Mouse (Mus musculus): ENCODE measurements around the gene Stab2. TPM values are rescaled to one million over a fixed set of nuclear protein-coding genes. Genes with fewer than 3 reads are reported as not detected.
A peak's percentile ranks its signal among the peaks of the same experiment; 100 is the strongest.

Gene Stab2
- polyA plus RNA-seq (2014; fragmentation: Nextera tagmentation; extraction: Ambion mirVana): 0.07 TPM in 2 replicates

DNA sequence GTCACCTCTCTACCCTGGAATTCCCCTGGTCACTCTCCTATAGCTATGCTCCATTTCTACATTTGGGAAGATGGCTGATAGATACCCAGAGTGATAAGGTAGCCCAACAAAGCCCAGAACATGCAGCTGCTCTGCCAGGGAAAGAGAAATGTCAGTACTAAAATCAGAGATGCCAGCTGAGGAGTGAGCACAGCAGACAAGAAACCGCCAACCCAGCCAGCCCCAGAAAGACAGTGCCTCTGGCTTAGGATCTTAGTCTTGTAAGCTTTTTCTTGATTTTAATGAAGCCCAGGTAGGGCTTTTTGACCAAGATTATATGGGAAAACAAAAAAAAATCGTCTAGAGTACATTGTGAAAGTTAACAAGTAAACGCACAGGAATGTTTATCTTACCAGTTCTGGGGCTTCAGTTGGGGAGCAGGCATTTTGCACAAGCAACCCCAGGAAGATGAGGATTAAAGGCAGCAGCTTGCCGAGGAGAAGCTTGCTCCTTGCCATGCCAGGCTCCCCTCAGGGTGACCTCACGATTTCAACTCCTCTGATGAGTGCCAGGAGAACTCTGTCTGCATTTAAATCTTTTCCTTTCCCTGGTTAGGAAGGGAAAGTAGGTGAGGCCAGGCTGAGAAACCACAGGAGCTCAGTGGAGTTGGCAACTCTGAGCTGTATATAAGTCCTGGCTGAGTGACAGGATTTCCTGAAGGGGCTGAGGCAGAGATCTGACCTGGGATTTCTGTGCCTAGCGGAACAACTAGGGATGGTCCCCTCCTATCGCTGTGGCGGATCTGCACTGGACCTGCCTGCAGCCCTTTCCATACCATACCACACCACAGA is at the start of gene Stab2:
TSS of gene Stab2 (minus strand) at position 641 of the 830 bp plus-strand sequence.
- H3K4me3 ChIP-seq (replicated peaks; ENCODE audit: low read depth, low read length): no peak within 1 kb of the TSS
- ATAC-seq (ENCODE audit: low FRiP score, low TSS enrichment) (no peak), DNase-seq (no peak)
- no peaks in the 10 kb centered on the region for H3K4me1 ChIP-seq (ENCODE audit: control insufficient read depth, insufficient read depth, low read length)
- no peak within 1 kb of the TSS for H3K4me2 ChIP-seq (ENCODE audit: low read length)
- WGBS: 73% methylated on average over 8 of the region's 8 CpGs
- no peaks in the 10 kb centered on the region for H3K27me3 ChIP-seq (ENCODE audit: control insufficient read depth, insufficient read depth, low read length)
- no peaks in the 10 kb centered on the region for H3K36me3 ChIP-seq (ENCODE audit: control insufficient read depth, insufficient read depth, low read length)
- no peaks in the 10 kb centered on the region for H3K9me3 ChIP-seq (ENCODE audit: control insufficient read depth, low read length)
- H3K27ac ChIP-seq (replicated peaks; ENCODE audit: low read depth, low read length): no peak within 1 kb of the TSS
- no peak within 1 kb of the TSS for H3K9ac ChIP-seq (replicated peaks; ENCODE audit: low read length)

DNA sequence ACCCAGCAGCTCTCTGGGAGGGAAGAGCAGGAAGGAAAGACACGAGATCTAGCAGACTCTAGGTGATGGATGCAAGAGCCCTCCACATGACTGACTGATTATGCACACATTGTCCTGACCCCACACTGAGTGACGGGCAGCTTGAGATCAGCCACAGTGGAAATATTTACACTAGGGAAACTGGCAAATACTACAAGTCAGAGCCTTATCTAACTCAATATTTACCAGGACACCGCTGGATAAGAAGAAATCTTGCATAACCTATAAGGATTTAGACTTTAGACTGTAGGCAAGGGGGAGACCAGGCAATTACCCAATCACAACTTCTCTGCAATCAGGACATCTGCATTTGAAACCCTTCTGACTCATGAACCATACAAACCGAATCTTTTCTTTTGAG is 43.9 kb upstream of the Stab2 start:
- H3K36me3 ChIP-seq (ENCODE audit: control insufficient read depth, insufficient read depth, low read length): no peaks in the 10 kb centered on the region
- no peak overlapping the region for H3K4me2 ChIP-seq (ENCODE audit: low read length)
- H3K4me3 ChIP-seq (replicated peaks; ENCODE audit: low read depth, low read length): no peak overlapping the region
- no peaks in the 10 kb centered on the region for H3K9me3 ChIP-seq (ENCODE audit: control insufficient read depth, low read length)
- H3K27ac ChIP-seq (replicated peaks; ENCODE audit: low read depth, low read length): no peak overlapping the region
- DNase-seq: no peak
- no peak for ATAC-seq (ENCODE audit: low FRiP score, low TSS enrichment)
- no peak overlapping the region for H3K9ac ChIP-seq (replicated peaks; ENCODE audit: low read length)
- WGBS: 69% methylated on average over 4 of the region's 4 CpGs
- no peaks in the 10 kb centered on the region for H3K27me3 ChIP-seq (ENCODE audit: control insufficient read depth, insufficient read depth, low read length)
- peaks cover 2% of the 10 kb centered on the region; the same call in 1 of the 2 replicates for H3K4me1 ChIP-seq (ENCODE audit: control insufficient read depth, insufficient read depth, low read length)

- no peak overlapping the region for H3K4me2 ChIP-seq (ENCODE audit: low read length)
- DNase-seq (no peak), ATAC-seq (ENCODE audit: low FRiP score, low TSS enrichment) (no peak)
- H3K4me1 ChIP-seq (ENCODE audit: control insufficient read depth, insufficient read depth, low read length): peaks cover 12% of the 10 kb centered on the region; the same call in 1 of the 2 replicates
- H3K27me3 ChIP-seq (ENCODE audit: control insufficient read depth, insufficient read depth, low read length): no peaks in the 10 kb centered on the region
- H3K36me3 ChIP-seq (ENCODE audit: control insufficient read depth, insufficient read depth, low read length): no peaks in the 10 kb centered on the region
- H3K9me3 ChIP-seq (ENCODE audit: control insufficient read depth, low read length): no peaks in the 10 kb centered on the region
- H3K4me3 ChIP-seq (replicated peaks; ENCODE audit: low read depth, low read length): no peak overlapping the region
- H3K27ac ChIP-seq (replicated peaks; ENCODE audit: low read depth, low read length): no peak overlapping the region
- no peak overlapping the region for H3K9ac ChIP-seq (replicated peaks; ENCODE audit: low read length)
- 80% methylated on average over 3 of the region's 3 CpGs for WGBS
Measured at GRCm38 (mm10) chr10:87049179-87049578, 41.4 kb upstream of the Stab2 start.

DNA sequence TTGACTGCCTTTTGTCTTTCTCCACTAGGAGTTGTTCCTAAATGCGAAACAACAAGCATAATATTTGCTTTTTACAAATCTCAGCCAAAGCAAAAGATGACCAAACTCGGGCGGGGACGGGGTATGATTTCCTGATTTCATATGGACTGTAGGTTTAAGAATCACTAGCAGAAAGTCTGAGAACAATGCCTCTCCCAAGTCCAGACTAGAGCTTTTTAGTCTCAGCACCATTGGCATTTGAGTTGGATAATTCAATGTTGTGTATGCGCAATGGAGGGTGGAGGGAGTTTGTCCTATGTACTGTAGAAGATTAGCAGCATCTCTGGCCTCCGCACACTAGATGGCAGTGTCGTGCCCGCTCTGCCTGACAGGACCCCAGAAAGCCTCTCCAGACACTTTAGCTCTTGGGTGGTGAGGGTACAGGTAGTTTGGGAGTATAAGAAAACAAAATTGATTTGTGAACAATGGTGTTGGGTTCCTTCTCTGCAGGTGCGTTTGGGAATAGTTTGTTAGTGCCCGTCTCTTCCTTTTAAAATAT is 39.2 kb upstream of the Stab2 start:
- H3K36me3 ChIP-seq (ENCODE audit: control insufficient read depth, insufficient read depth, low read length): no peaks in the 10 kb centered on the region
- no peak overlapping the region for H3K9ac ChIP-seq (replicated peaks; ENCODE audit: low read length)
- no peak overlapping the region for H3K27ac ChIP-seq (replicated peaks; ENCODE audit: low read depth, low read length)
- H3K9me3 ChIP-seq (ENCODE audit: control insufficient read depth, low read length): no peaks in the 10 kb centered on the region
- ATAC-seq (ENCODE audit: low FRiP score, low TSS enrichment) (no peak), DNase-seq (peak; percentile 26)
- 82% methylated on average over 10 of the region's 10 CpGs for WGBS
- H3K4me3 ChIP-seq (replicated peaks; ENCODE audit: low read depth, low read length): no peak overlapping the region
- peaks cover 12% of the 10 kb centered on the region; the same call in 1 of the 2 replicates for H3K4me1 ChIP-seq (ENCODE audit: control insufficient read depth, insufficient read depth, low read length)
- no peak overlapping the region for H3K4me2 ChIP-seq (ENCODE audit: low read length)
- H3K27me3 ChIP-seq (ENCODE audit: control insufficient read depth, insufficient read depth, low read length): no peaks in the 10 kb centered on the region

DNA sequence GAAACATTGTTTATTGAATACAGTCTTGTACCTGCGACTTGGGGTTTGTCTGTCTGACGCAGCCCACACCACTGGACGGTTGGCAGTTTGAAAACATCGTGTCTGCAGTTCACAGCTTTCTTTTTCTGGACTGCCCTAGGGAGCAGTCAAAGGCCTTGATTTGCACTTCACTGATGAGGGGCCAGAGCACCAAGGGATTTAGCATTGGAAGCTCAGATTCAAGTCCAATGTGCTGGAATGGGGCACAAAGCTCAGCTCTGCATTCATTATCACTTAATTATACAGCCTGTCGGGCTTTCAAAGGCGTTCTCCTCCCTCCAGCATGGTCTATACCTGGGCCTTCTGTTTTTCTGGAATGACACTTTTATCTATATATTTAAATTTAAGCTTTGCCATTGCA is 38.6 kb upstream of the Stab2 start:
- Histone ChIP-seq H3K4me3 (replicated peaks; ENCODE audit: low read depth, low read length) (no peak overlapping the region), H3K9me3 (ENCODE audit: control insufficient read depth, low read length) (no peaks in the 10 kb centered on the region), H3K27ac (replicated peaks; ENCODE audit: low read depth, low read length) (no peak overlapping the region), H3K4me2 (ENCODE audit: low read length) (no peak overlapping the region), H3K27me3 (ENCODE audit: control insufficient read depth, insufficient read depth, low read length) (no peaks in the 10 kb centered on the region), H3K9ac (replicated peaks; ENCODE audit: low read length) (no peak overlapping the region), H3K4me1 (ENCODE audit: control insufficient read depth, insufficient read depth, low read length) (peaks cover 12% of the 10 kb centered on the region; the same call in 1 of the 2 replicates), H3K36me3 (ENCODE audit: control insufficient read depth, insufficient read depth, low read length) (no peaks in the 10 kb centered on the region)
- DNase-seq (peak; percentile 53), ATAC-seq (ENCODE audit: low FRiP score, low TSS enrichment) (peak; percentile 34; the same call in 1 of the 2 replicates)
- 1% methylated on average over 6 of the region's 6 CpGs for WGBS

DNA sequence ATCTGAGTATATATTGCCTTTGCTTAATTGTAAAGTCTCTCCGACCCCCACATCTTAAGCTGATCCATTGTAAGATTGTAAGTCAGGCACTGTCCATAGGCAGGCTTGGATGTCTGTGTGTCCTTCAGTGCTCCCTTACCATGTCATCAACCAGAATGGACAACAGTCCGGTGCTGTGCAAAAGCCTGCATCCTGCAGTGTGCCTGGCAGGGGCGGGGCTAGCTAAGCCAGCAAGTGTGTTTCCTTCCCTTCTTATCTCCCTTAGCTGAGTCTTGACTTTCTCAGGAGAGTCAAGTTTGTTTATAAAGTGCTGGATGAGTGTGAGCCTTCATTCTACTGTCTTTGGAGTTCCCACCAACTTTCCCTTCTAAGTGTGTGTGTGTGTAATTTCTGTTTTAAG is 37.4 kb upstream of the Stab2 start:
- 71% methylated on average over 3 of the region's 3 CpGs for WGBS
- H3K36me3 ChIP-seq (ENCODE audit: control insufficient read depth, insufficient read depth, low read length): no peaks in the 10 kb centered on the region
- ATAC-seq (ENCODE audit: low FRiP score, low TSS enrichment) (no peak), DNase-seq (no peak)
- H3K4me3 ChIP-seq (replicated peaks; ENCODE audit: low read depth, low read length): no peak overlapping the region
- no peak overlapping the region for H3K4me2 ChIP-seq (ENCODE audit: low read length)
- no peaks in the 10 kb centered on the region for H3K27me3 ChIP-seq (ENCODE audit: control insufficient read depth, insufficient read depth, low read length)
- no peaks in the 10 kb centered on the region for H3K9me3 ChIP-seq (ENCODE audit: control insufficient read depth, low read length)
- peaks cover 12% of the 10 kb centered on the region; the same call in 1 of the 2 replicates for H3K4me1 ChIP-seq (ENCODE audit: control insufficient read depth, insufficient read depth, low read length)
- no peak overlapping the region for H3K27ac ChIP-seq (replicated peaks; ENCODE audit: low read depth, low read length)
- no peak overlapping the region for H3K9ac ChIP-seq (replicated peaks; ENCODE audit: low read length)

DNA sequence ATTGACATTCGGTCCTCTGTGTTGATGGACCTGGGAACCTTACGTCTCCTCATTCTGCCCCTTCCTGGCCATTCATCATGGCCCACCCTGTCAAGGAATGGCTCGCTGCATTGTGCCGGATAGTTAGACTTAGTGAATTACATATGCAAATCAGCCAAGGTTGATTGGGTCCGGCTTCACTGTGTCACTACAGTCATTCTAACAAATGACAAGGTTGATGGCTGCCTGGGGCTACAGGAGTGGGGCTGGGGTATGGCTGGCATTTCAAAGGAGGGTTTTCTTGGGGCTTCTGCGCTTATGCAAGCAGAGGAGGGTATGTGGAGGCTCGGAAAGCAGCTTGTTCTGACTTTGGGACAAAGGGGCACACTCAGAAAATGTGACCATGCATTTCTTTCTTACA is 33.4 kb upstream of the Stab2 start:
- no peak overlapping the region for H3K4me2 ChIP-seq (ENCODE audit: low read length)
- no peaks in the 10 kb centered on the region for H3K27me3 ChIP-seq (ENCODE audit: control insufficient read depth, insufficient read depth, low read length)
- no peaks in the 10 kb centered on the region for H3K36me3 ChIP-seq (ENCODE audit: control insufficient read depth, insufficient read depth, low read length)
- no peaks in the 10 kb centered on the region for H3K9me3 ChIP-seq (ENCODE audit: control insufficient read depth, low read length)
- DNase-seq: no peak
- H3K4me3 ChIP-seq (replicated peaks; ENCODE audit: low read depth, low read length): no peak overlapping the region
- H3K27ac ChIP-seq (replicated peaks; ENCODE audit: low read depth, low read length): no peak overlapping the region
- H3K9ac ChIP-seq (replicated peaks; ENCODE audit: low read length): no peak overlapping the region
- no peak for ATAC-seq (ENCODE audit: low FRiP score, low TSS enrichment)
- peaks cover 21% of the 10 kb centered on the region for H3K4me1 ChIP-seq (ENCODE audit: control insufficient read depth, insufficient read depth, low read length)
- 65% methylated on average over 7 of the region's 7 CpGs for WGBS

DNA sequence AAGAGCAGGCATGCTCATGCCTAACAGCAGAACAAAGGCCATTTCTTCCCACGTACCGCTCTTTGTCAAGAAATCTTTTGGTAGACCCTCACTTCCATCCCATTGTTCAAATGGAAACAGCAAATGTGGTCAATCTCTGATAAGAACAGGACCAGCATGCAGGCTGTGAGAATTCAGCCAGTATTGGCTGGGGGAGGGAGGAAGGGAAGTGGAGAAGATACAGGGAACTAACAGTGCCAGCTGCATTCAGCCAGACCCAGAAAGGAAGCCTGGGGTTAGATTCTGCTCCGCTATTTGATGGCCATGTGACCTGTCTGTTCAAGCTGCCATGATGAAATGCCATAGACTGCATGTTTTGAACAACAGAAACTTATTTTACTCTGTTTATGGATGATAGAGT is 32.0 kb upstream of the Stab2 start:
- ATAC-seq (ENCODE audit: low FRiP score, low TSS enrichment) (no peak), DNase-seq (no peak)
- no peak overlapping the region for H3K4me3 ChIP-seq (replicated peaks; ENCODE audit: low read depth, low read length)
- H3K9ac ChIP-seq (replicated peaks; ENCODE audit: low read length): no peak overlapping the region
- no peaks in the 10 kb centered on the region for H3K27me3 ChIP-seq (ENCODE audit: control insufficient read depth, insufficient read depth, low read length)
- H3K4me2 ChIP-seq (ENCODE audit: low read length): no peak overlapping the region
- no peaks in the 10 kb centered on the region for H3K36me3 ChIP-seq (ENCODE audit: control insufficient read depth, insufficient read depth, low read length)
- H3K9me3 ChIP-seq (ENCODE audit: control insufficient read depth, low read length): no peaks in the 10 kb centered on the region
- H3K4me1 ChIP-seq (ENCODE audit: control insufficient read depth, insufficient read depth, low read length): peaks cover 27% of the 10 kb centered on the region
- WGBS: 85% methylated on average over 3 of the region's 3 CpGs
- H3K27ac ChIP-seq (replicated peaks; ENCODE audit: low read depth, low read length): no peak overlapping the region

GRCm38 (mm10) chr10:87039340-87039739 is 31.5 kb upstream of the Stab2 start:
- H3K4me3 ChIP-seq (replicated peaks; ENCODE audit: low read depth, low read length): no peak overlapping the region
- peaks cover 27% of the 10 kb centered on the region for H3K4me1 ChIP-seq (ENCODE audit: control insufficient read depth, insufficient read depth, low read length)
- no peaks in the 10 kb centered on the region for H3K36me3 ChIP-seq (ENCODE audit: control insufficient read depth, insufficient read depth, low read length)
- no peak overlapping the region for H3K27ac ChIP-seq (replicated peaks; ENCODE audit: low read depth, low read length)
- 86% methylated on average over 6 of the region's 6 CpGs for WGBS
- no peak for DNase-seq
- no peak overlapping the region for H3K4me2 ChIP-seq (ENCODE audit: low read length)
- ATAC-seq (ENCODE audit: low FRiP score, low TSS enrichment): no peak
- no peaks in the 10 kb centered on the region for H3K27me3 ChIP-seq (ENCODE audit: control insufficient read depth, insufficient read depth, low read length)
- H3K9ac ChIP-seq (replicated peaks; ENCODE audit: low read length): no peak overlapping the region
- no peaks in the 10 kb centered on the region for H3K9me3 ChIP-seq (ENCODE audit: control insufficient read depth, low read length)
